Mouse (Mus musculus) cerebellum, adult 2 months (tissue): ENCODE measurements around the gene Ccpg1os. TPM values are rescaled to one million over a fixed set of nuclear protein-coding genes. Genes with fewer than 3 reads are reported as not detected.

ENCODE experiments used
- DNase-seq, 2 experiments: peaks; one replicate each; pipeline ENCODE4 v3.0.0; 2021
- H3K27ac ChIP-seq: fragments of 200-500 bp; 2 replicates; pipeline ENCODE4 v1.5.1; 2012; ENCODE audit warnings: low read length, control low read depth, inconsistent platforms; ENCODE audit not compliant: insufficient read depth
- H3K27me3 ChIP-seq: fragments of 200-500 bp; 2 replicates; pipeline ENCODE4 v1.6.1; 2012; ENCODE audit warnings: inconsistent platforms, mild to moderate bottlenecking, low read length, moderate library complexity; ENCODE audit not compliant: control insufficient read depth, insufficient read depth
- H3K4me1 ChIP-seq: fragments of 200-500 bp; 2 replicates; pipeline ENCODE4 v1.6.1; 2011; ENCODE audit warnings: low read length; ENCODE audit not compliant: control insufficient read depth, insufficient read depth
- H3K4me3 ChIP-seq: fragments of 200-500 bp; replicated peaks from 2 replicates; pipeline ENCODE3; 2011; ENCODE audit warnings: mild to moderate bottlenecking, low read depth, low read length, control low read depth; ENCODE audit not compliant: insufficient read depth
- CTCF ChIP-seq: fragments of 200-500 bp; IDR thresholded peaks from 2 replicates; pipeline ENCODE4 v1.5.1; 2011; ENCODE audit warnings: low read depth, mild to moderate bottlenecking, control low read depth, low read length, moderate library complexity, borderline replicate concordance; ENCODE audit not compliant: insufficient read depth
- POLR2A ChIP-seq: fragments of 200-500 bp; IDR thresholded peaks from 2 replicates; pipeline ENCODE4 v1.6.1; 2011; ENCODE audit warnings: low read length, control low read depth, borderline replicate concordance; ENCODE audit not compliant: insufficient read depth
- WGBS: fragments of 180-500 bp; shearing (Covaris S2); methylation state at CpG from one replicate; pipeline ENCODE4 v1.1.7; 2018; 5-methylcytosine and 5-hydroxymethylcytosine counted together
- polyA plus RNA-seq: library from polyadenylated mRNA; depleted of rRNA; stranded (reverse); fragments of >200 nt; gene quantifications from 2 replicates; pipeline ENCODE4 v1.2.3, GENCODE M21; 2012

Ccpg1os gene
- polyA plus RNA-seq, 1 experiment = 14.6 TPM

DNA sequence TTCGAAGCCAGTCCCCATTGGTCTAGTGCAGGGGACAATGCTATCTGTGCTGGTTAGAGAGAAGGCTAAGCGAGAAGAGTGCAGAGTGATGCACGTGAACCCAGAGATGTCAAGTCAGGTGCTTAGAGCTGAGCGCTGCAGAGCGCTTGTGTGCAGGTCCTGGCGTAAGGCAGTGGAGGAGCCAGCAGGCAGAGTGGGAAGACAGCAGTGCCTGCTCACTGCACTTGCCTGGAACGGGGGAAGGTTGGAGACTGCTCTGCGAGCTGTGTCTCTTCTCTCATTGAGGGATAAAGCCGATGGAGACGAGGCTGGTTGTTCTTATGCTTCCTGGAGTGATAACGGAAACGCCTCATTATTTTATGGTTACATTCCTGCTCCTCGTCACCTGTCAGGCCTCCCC is 29.5 kb upstream of the Ccpg1os start:
- Histone ChIP-seq H3K27ac (no peak overlapping the region), H3K27me3 (no peaks in the 10 kb centered on the region), H3K4me3 (no peak overlapping the region), H3K4me1 (peaks cover 4% of the 10 kb centered on the region; the same call in 1 of the 2 replicates)
- DNase-seq = no peak
- 89% methylated on average over 13 of the region's 13 CpGs for WGBS
- TF ChIP-seq POLR2A (no peak), CTCF (no peak)

GRCm38 (mm10) chr9:73012629-73013028 is 27.4 kb upstream of the Ccpg1os start:
- H3K4me1 ChIP-seq = no peaks in the 10 kb centered on the region
- no peak for DNase-seq
- no peak overlapping the region for H3K27ac ChIP-seq
- no peak for TF ChIP-seq CTCF
- no peak for TF ChIP-seq POLR2A
- no peaks in the 10 kb centered on the region for H3K27me3 ChIP-seq
- no peak overlapping the region for H3K4me3 ChIP-seq
- WGBS = 89% methylated on average over 4 of the region's 4 CpGs

GRCm38 (mm10) chr9:73008384-73008783 is 23.2 kb upstream of the Ccpg1os start:
- TF ChIP-seq POLR2A (no peak), CTCF (no peak)
- WGBS = 83% methylated on average over 3 of the region's 3 CpGs
- no peaks in the 10 kb centered on the region for H3K27me3 ChIP-seq

GRCm38 (mm10) chr9:73006175-73006574 is 21.0 kb upstream of the Ccpg1os start:
- Histone ChIP-seq H3K4me3 (no peak overlapping the region), H3K4me1 (no peaks in the 10 kb centered on the region), H3K27me3 (no peaks in the 10 kb centered on the region), H3K27ac (no peak overlapping the region)
- WGBS = 87% methylated on average over 3 of the region's 3 CpGs
- no peak for DNase-seq
- TF ChIP-seq POLR2A = no peak
- TF ChIP-seq CTCF = 0 out of 2 replicates have a peak, but pooled peaks have one; percentile 2

More at GRCm38 (mm10) chr9:73008384-73008783, 23.2 kb upstream of the Ccpg1os start:
- no peak overlapping the region for H3K27ac ChIP-seq
- DNase-seq = no peak
- H3K4me1 ChIP-seq = no peaks in the 10 kb centered on the region
- no peak overlapping the region for H3K4me3 ChIP-seq

DNA sequence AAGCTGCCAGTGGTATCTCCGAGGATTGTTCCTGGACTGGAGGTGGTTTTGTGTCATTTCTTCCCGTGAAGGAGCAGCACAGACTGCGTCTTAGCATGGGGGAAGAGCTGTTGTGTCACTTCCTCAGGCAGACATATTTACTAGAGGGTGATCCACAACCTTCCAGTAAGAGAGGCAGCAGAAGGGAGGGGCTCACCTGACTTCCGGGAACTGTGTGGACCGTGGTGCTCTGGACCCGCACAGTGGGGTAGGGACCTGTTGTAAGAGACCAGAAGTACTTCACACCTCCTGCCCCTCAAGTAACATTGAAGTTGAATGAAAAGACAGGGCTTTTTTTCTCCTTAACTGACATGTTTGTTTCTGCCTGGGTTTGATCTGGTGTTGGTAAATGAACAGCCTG is 19.9 kb upstream of the Ccpg1os start:
- Histone ChIP-seq H3K27ac (no peak overlapping the region), H3K4me1 (no peaks in the 10 kb centered on the region), H3K4me3 (no peak overlapping the region), H3K27me3 (no peaks in the 10 kb centered on the region)
- no peak for DNase-seq
- TF ChIP-seq CTCF (no peak), POLR2A (no peak)
- WGBS = 93% methylated on average over 6 of the region's 6 CpGs

GRCm38 (mm10) chr9:73004076-73004475 is 18.9 kb upstream of the Ccpg1os start:
- H3K27ac ChIP-seq = no peak overlapping the region
- no peak for TF ChIP-seq CTCF
- H3K4me3 ChIP-seq = no peak overlapping the region
- WGBS = 86% methylated on average over 8 of the region's 8 CpGs
- no peaks in the 10 kb centered on the region for H3K27me3 ChIP-seq
- no peaks in the 10 kb centered on the region for H3K4me1 ChIP-seq
- DNase-seq = no peak

GRCm38 (mm10) chr9:73002177-73002576 is 17.0 kb upstream of the Ccpg1os start:
- Histone ChIP-seq H3K4me3 (no peak overlapping the region), H3K27me3 (no peaks in the 10 kb centered on the region), H3K27ac (no peak overlapping the region), H3K4me1 (no peaks in the 10 kb centered on the region)
- TF ChIP-seq CTCF = no peak
- no peak for TF ChIP-seq POLR2A
- WGBS = 56% methylated on average over 3 of the region's 3 CpGs
- no peak for DNase-seq

GRCm38 (mm10) chr9:73001314-73002011 is 16.3 kb upstream of the Ccpg1os start:
- no peak for DNase-seq
- WGBS = 86% methylated on average over 13 of the region's 13 CpGs
- H3K4me1 ChIP-seq = no peaks in the 10 kb centered on the region
- no peak for TF ChIP-seq CTCF
- TF ChIP-seq POLR2A = no peak
- H3K27ac ChIP-seq = no peak overlapping the region
- H3K4me3 ChIP-seq = no peak overlapping the region
- no peaks in the 10 kb centered on the region for H3K27me3 ChIP-seq
